Mouse (Mus musculus) ES-E14 (cell line): Measurements from ENCODE around the gene Atp5s.

Experiments
- CHD2 ChIP-seq: IDR thresholded peaks from 2 replicates; pipeline ENCODE4 v1.6.1; 2014; ENCODE audit warnings: mild to moderate bottlenecking, low read depth, low read length, inconsistent platforms
- MAFK ChIP-seq: IDR thresholded peaks from 2 replicates; pipeline ENCODE4 v1.6.1; 2014; ENCODE audit warnings: mild to moderate bottlenecking, low read depth, low read length, inconsistent platforms; ENCODE audit not compliant: insufficient read depth

DNA sequence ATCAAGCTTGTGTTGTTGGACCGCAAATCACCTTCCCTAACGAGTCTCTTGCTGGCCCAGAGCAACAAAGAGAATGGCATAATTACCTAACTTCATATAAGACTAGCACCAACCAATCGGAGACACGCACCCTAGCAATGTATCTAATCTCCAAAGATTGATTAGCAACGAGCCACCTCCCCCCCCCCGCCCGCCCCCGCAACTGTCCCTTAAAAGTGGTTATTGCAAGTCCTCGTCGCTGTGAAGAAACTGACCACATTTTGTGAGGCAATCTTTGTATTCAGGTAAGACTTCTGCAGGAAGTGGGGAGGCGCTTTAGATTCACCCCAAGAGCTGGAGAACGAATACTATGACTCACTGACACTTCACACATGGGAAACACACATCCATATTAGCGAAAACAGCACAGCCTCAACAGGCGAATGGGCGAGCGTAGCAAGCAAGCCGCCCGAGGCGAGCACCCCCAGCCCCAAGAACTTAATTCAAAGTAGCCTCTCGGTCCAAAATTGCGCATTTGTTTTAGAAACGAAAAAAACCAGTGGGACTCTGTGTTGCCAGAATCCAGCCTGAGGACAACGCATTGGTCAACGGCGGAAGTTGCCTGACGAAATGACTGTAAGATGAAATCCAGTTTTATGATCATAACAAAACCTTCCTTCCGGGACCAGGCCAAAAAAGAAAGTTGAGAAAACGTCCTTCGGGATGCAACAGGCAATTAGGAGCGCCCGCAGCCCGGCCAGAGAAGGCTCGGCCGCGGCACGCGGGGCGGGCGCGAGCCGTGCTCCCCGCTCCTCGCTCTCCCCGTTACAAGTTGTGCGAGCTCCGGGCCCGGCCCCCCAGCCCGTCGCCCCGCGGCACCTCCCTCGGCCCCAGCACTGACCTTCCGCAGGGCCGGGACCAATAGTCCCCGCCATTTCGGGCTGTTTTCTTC, 43.9 kb upstream of the Atp5s start:
- TF ChIP-seq CHD2 (no peak), MAFK (no peak)
